Mouse (Mus musculus) midbrain, postnatal 0 days (tissue): ENCODE measurements at regions not wholly inside any gene's neighbourhood (a gene's known extent, or its start where the extent isn't known, plus 50 kb on each side); places are given as distances from the start of the nearest gene placed in this dataset.
A peak's percentile ranks its signal among the peaks of the same experiment; 100 is the strongest.

Experiments
- ATAC-seq: fragments of 200-750 bp; cut with Nextera tagmentation; 2 replicates; pipeline ENCODE4 v1.8.0; 2017; ENCODE audit warnings: moderate number of reproducible peaks, mild to moderate bottlenecking, moderate TSS enrichment, moderate library complexity; ENCODE audit not compliant: low FRiP score
- DNase-seq: peaks from one replicate; pipeline ENCODE4 v3.0.0-alpha.2; 2015; ENCODE audit warnings: low spot score
- H3K27ac ChIP-seq: fragments of 300-500 bp; sonication (generic); 2 replicates; pipeline ENCODE4 v1.5.1; 2014; ENCODE audit warnings: low read depth, mild to moderate bottlenecking, low read length, mixed read lengths
- H3K27me3 ChIP-seq: fragments of 300-500 bp; sonication (generic); 2 replicates; pipeline ENCODE4 v1.6.1; 2014; ENCODE audit warnings: low read length, control low read depth, mixed read lengths; ENCODE audit not compliant: insufficient read depth
- H3K36me3 ChIP-seq: fragments of 300-500 bp; sonication (generic); 2 replicates; pipeline ENCODE4 v1.6.1; 2014; ENCODE audit warnings: low read length, control low read depth, mixed read lengths; ENCODE audit not compliant: insufficient read depth
- H3K4me1 ChIP-seq: fragments of 300-500 bp; sonication (generic); 2 replicates; pipeline ENCODE4 v1.6.1; 2014; ENCODE audit warnings: mild to moderate bottlenecking, control low read depth, antibody characterized with exemption, low read length, mixed read lengths; ENCODE audit not compliant: insufficient read depth
- H3K4me2 ChIP-seq: fragments of 300-500 bp; sonication (generic); 2 replicates; pipeline ENCODE4 v1.6.1; 2014; ENCODE audit warnings: low read depth, mild to moderate bottlenecking, low read length, mixed read lengths; ENCODE audit not compliant: poor library complexity, severe bottlenecking
- H3K4me3 ChIP-seq: fragments of 300-500 bp; sonication (generic); 2 replicates; pipeline ENCODE4 v1.5.1; 2014; ENCODE audit warnings: low read depth, mild to moderate bottlenecking, low read length, moderate library complexity
- H3K9ac ChIP-seq: fragments of 300-500 bp; sonication (generic); replicated peaks from 2 replicates; pipeline ENCODE4 v1.6.1; 2014; ENCODE audit warnings: mild to moderate bottlenecking, low read length, moderate library complexity, mixed read lengths; ENCODE audit not compliant: poor library complexity, severe bottlenecking
- H3K9me3 ChIP-seq: fragments of 300-500 bp; sonication (generic); 2 replicates; pipeline ENCODE4 v1.6.1; 2016; ENCODE audit warnings: low read length, control low read depth
- CTCF ChIP-seq: IDR thresholded peaks from 2 replicates; pipeline ENCODE4 v1.5.1; 2016; ENCODE audit warnings: antibody characterized with exemption, mild to moderate bottlenecking
- WGBS: fragments of 180-500 bp; shearing (Covaris S2); extraction: QIAGEN DNeasy Blood & Tissue Kit; methylation state at CpG from one replicate; pipeline ENCODE4 v1.1.7; 2014; 5-methylcytosine and 5-hydroxymethylcytosine counted together

- peak; percentile 68 for ATAC-seq
- peak; percentile 79 for TF ChIP-seq CTCF
- WGBS, result 46% methylated on average over 1 of the region's 1 CpGs
Observed at GRCm38 (mm10) chr4:26543833-26544232, 197.1 kb upstream of the Manea start.

GRCm38 (mm10) chr4:26542511-26542910, 195.8 kb upstream of the Manea start:
- no peak overlapping the region for H3K4me2 ChIP-seq
- no peaks in the 10 kb centered on the region for H3K36me3 ChIP-seq
- DNase-seq (no peak), ATAC-seq (no peak)
- no peak for TF ChIP-seq CTCF
- H3K27me3 ChIP-seq, result no peaks in the 10 kb centered on the region
- no peaks in the 10 kb centered on the region for H3K4me1 ChIP-seq
- H3K9me3 ChIP-seq, result no peaks in the 10 kb centered on the region
- no peak overlapping the region for H3K4me3 ChIP-seq
- H3K9ac ChIP-seq, result no peak overlapping the region
- no peak overlapping the region for H3K27ac ChIP-seq
- WGBS, result 67% methylated on average over 2 of the region's 2 CpGs

More at GRCm38 (mm10) chr4:26543833-26544232, 197.1 kb upstream of the Manea start:
- Histone ChIP-seq H3K36me3 (no peaks in the 10 kb centered on the region), H3K9ac (no peak overlapping the region), H3K27me3 (no peaks in the 10 kb centered on the region), H3K4me3 (no peak overlapping the region), H3K9me3 (no peaks in the 10 kb centered on the region), H3K27ac (no peak overlapping the region), H3K4me2 (no peak overlapping the region), H3K4me1 (no peaks in the 10 kb centered on the region)
- peak; percentile 87 for DNase-seq

GRCm38 (mm10) chr4:26508004-26508403, 161.3 kb upstream of the Manea start:
- Histone ChIP-seq H3K27me3 (no peaks in the 10 kb centered on the region), H3K4me2 (no peak overlapping the region), H3K9ac (no peak overlapping the region), H3K27ac (no peak overlapping the region), H3K9me3 (no peaks in the 10 kb centered on the region), H3K36me3 (no peaks in the 10 kb centered on the region), H3K4me1 (no peaks in the 10 kb centered on the region), H3K4me3 (no peak overlapping the region)
- DNase-seq (no peak), ATAC-seq (no peak)
- TF ChIP-seq CTCF, result no peak
- 78% methylated on average over 5 of the region's 5 CpGs for WGBS

- ATAC-seq (no peak), DNase-seq (no peak)
- H3K27me3 ChIP-seq, result no peaks in the 10 kb centered on the region
- no peak overlapping the region for H3K27ac ChIP-seq
- no peak overlapping the region for H3K9ac ChIP-seq
- H3K4me2 ChIP-seq, result no peak overlapping the region
- H3K9me3 ChIP-seq, result no peaks in the 10 kb centered on the region
- no peaks in the 10 kb centered on the region for H3K4me1 ChIP-seq
- TF ChIP-seq CTCF, result peak; percentile 69
- no peak overlapping the region for H3K4me3 ChIP-seq
- H3K36me3 ChIP-seq, result no peaks in the 10 kb centered on the region
Observed at GRCm38 (mm10) chr4:26494262-26494661, 147.6 kb upstream of the Manea start.

- no peaks in the 10 kb centered on the region for H3K4me1 ChIP-seq
- TF ChIP-seq CTCF, result no peak
Observed at GRCm38 (mm10) chr4:26474913-26475312, 128.2 kb upstream of the Manea start.

GRCm38 (mm10) chr4:26441533-26441932, 94.8 kb upstream of the Manea start:
- Histone ChIP-seq H3K9me3 (0 out of 2 replicates have a peak, but pooled peaks cover 4% of the 10 kb centered on the region), H3K27ac (no peak overlapping the region), H3K4me2 (no peak overlapping the region), H3K36me3 (no peaks in the 10 kb centered on the region), H3K9ac (no peak overlapping the region), H3K4me1 (no peaks in the 10 kb centered on the region), H3K27me3 (no peaks in the 10 kb centered on the region), H3K4me3 (no peak overlapping the region)
- no peak for ATAC-seq
- WGBS, result 77% methylated on average over 1 of the region's 1 CpGs
- no peak for DNase-seq
- no peak for TF ChIP-seq CTCF

More at GRCm38 (mm10) chr4:26474913-26475312, 128.2 kb upstream of the Manea start:
- Histone ChIP-seq H3K9ac (no peak overlapping the region), H3K27ac (no peak overlapping the region), H3K9me3 (no peaks in the 10 kb centered on the region), H3K27me3 (no peaks in the 10 kb centered on the region), H3K4me2 (no peak overlapping the region), H3K36me3 (no peaks in the 10 kb centered on the region), H3K4me3 (no peak overlapping the region)
- no peak for DNase-seq
- ATAC-seq, result no peak
- WGBS, result 86% methylated on average over 1 of the region's 1 CpGs

- Histone ChIP-seq H3K9ac (no peak overlapping the region), H3K27me3 (no peaks in the 10 kb centered on the region), H3K4me3 (no peak overlapping the region), H3K36me3 (no peaks in the 10 kb centered on the region), H3K4me2 (no peak overlapping the region), H3K9me3 (no peaks in the 10 kb centered on the region), H3K4me1 (no peaks in the 10 kb centered on the region), H3K27ac (no peak overlapping the region)
- no peak for ATAC-seq
- no peak for DNase-seq
- no peak for TF ChIP-seq CTCF
Observed at GRCm38 (mm10) chr4:26422084-26422483, 75.4 kb upstream of the Manea start.
